Mouse (Mus musculus) testis, postnatal 10 days (tissue): Measurements from ENCODE around the gene Fnbp1.

Experiments
- DNase-seq: peaks from one replicate; pipeline ENCODE4 v3.0.0; 2021; ENCODE audit warnings: low spot score

Gene Fnbp1

DNA sequence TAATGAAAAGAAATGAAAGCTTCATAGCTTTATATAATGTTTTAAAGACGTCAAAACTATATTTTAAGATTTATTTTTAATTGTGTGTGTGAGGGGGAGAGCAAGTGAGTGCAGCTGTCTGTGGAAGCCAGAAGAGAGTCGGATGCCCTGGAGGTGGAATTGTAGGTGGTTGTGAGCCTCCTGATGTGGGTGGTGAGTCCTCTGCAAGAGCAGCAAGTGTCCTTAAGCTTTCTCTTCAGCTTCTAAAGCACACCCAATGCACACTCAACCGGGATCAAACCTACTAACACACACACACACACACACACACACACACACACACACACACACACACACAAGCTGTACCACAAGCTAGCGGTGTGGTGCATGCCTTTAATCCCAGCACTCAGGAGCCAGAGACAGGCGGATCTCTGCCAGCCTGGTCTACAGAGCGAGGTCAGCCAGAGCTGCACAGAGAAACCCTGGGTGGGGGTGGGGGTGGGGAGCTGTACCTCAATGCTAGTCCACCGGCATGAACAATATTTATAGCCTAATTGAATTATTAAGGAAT lies 74.0 kb downstream of the Fnbp1 start:
- DNase-seq: no peak

DNA sequence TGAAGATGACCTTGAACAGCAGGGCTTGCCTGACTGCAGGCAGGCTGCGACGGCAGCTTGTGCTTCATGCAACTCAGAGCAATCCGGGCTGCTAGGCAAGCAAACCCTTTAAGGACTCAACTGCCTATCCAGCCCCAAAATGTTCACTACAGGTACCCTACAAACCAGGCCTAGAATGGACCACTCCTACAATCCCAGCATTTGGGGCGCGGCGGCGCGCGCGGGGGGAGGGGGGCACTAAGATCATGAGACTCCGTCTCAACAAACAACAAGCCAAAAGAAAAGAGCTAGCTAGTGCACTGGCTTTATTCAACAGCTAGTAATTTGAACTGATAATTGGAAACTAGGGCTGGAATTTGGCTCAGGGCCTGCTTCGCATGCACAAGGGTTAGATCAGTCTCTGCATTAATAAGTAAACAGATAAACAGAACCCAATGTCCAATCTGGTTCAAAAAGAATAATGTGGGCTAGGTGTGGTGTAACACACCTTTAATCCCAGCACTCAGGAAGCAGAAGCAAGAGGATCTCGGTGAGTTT lies 74.7 kb downstream of the Fnbp1 start:
- no peak for DNase-seq

DNA sequence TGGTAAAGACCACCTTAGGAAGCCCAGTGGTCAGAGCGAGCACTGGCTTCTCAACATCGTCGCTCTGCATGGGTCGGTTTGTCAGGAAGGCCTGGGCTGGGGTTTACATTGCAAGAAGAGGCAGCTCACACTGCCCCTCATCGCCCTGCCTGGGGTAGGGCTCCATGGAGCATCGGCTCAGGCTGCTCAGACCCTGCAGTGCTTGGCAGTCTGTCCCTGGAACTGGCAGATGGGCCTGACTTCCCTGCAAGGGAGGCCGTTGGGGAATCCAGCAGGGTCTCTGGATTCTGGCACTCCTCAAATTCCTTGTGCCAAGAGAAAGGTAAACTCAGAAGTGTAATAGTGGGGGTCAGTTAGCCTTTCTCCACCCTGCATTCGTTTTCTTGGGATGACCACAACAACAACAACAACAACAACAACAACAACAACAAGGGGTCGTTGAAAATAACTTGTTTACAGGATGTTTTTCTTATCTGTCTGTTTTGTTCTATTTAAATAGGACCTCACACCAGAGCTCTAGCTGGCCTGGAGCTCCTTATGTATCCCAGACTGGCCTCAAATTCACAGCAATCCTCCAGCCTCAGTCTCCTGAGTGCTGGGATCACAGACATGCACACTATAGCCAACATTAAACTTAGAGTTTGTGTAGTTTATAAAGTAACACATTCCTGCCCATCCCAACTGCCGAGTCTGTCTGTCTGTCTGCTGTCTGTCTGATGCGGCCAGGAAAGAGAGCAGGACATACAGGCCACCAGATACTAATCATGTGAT lies 75.6 kb downstream of the Fnbp1 start:
- no peak for DNase-seq

DNA sequence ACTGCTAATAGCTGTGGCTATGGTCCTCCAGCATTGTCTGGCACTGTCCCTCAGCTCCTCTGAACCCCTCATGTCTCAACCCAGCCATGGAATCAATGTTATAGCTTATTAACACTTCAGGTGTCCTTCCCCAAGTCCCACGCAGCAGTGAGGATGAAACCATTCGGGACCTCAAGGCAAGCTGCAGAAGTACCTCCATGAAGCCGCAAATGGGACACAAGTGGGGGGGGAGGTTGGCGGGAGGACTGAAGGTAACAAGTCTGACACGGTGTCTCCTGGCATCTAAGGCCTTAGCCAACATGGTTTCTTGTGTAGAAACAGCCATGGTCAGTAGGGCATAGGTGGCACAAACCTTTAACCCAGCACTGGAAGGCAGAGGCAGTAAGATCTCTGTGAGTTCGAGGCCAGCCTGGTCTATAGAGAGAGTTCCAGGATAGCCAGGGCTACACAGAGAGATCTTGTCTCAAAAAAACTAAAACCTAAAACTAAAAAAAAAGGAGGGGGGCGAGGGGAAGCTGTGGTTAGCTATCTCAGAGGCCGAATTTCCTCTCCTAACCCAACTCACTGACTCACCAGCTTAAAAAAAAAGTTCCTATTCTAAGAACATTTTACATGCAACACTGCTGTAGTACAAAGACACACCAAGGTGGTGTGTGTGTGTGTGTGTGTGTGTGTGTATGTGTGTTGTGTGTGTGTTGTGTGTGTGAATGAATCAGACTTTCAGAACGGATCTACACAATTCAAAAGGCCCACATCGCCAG lies 79.8 kb downstream of the Fnbp1 start:
- DNase-seq: no peak

DNA sequence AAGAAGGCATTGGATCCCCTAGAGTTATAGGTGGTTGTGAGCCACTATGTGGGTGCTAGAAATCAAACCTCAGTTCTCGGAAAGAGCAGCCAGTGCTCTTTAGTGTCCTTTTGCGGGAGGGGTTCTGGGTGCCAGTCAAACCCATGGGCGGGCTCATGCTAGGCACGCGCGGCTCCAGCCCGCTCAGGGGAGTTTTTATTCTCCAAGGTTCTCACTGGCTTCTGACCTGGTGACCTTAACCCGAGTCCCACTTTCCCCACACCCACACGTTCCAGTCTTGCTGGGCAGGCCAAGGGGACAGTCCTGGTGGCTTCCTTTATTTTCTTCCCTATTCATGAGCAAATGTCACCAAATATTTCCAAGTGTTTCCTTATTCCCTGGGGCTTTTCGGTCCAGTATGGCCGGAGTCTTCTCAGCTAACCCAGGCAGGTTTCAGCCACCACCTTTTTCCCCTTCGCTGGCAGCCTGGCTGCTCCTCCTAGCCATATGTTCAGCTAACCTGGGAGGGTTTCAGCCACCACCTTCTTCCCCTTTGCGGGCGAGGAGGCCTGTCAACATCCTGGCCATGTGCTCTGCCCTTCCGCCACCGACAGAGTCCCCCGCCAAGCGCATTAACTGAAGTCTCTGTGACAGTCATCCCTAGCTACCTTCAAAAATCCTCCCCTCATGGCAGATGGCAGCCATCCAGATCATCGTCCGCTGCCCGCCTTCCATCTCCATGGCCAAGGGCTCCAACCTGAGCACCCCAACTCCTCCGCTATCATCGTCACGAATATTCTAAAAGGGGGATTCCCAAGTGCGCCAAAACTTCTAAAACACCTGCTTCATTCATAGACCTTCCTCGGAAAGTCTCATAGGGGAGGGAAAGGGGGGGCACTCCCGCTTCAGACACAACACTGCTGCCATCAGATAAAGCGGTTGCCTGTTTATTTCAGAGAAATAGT lies 80.7 kb downstream of the Fnbp1 start:
- DNase-seq: no peak

GRCm38 (mm10) chr2:31060271-31060670 lies 81.5 kb downstream of the Fnbp1 start:
- no peak for DNase-seq

- no peak for DNase-seq
These were observed 83.4 kb downstream of the Fnbp1 start for GRCm38 (mm10) chr2:31058443-31058842.

GRCm38 (mm10) chr2:31057549-31058177 lies 84.1 kb downstream of the Fnbp1 start:
- DNase-seq: no peak

- DNase-seq: no peak
These were observed 85.7 kb downstream of the Fnbp1 start for GRCm38 (mm10) chr2:31056070-31056469.

DNA sequence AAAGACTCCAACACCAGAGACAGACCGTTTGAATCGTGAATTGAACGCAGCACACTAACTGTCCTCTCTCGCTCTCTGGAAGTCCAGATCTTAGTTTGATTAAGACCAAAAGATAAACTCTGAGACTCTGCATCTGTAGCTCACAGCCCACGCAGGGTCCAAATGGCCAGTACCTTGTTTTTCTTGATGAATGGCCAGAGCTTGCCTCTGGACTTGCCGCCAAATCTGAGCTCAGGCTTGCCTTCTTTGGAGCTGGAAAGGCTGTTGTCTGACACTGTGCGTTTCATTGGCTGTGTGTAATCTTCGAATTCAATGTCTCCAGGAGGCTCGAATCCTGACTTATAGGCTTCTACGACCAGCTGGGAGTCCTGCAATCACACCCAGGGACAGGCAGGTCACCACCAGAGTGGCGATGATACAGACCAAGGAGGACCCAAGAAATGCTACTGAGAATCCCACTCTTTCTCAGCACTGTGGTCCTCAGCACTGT lies 87.9 kb downstream of the Fnbp1 start:
- DNase-seq: no peak

DNA sequence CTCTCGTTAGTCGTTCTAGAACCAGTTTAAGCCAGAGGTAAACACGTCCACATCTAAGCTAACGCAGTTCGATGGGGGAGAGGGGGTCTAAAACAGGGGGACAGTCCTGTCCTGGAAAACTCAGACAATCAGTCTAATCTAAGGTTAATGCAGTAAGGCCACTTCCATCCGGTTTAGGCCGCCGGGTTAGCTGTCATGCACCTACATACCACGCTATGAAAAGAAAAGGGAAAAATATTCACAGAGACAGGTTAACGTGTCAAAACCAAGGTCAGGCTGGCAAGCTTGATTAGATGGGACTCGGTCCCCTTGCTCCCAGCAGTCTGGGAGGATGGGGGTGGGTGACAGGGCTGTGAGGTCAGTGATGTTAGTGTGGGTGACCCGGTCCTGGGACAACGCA lies 88.4 kb downstream of the Fnbp1 start:
- DNase-seq: no peak

DNA sequence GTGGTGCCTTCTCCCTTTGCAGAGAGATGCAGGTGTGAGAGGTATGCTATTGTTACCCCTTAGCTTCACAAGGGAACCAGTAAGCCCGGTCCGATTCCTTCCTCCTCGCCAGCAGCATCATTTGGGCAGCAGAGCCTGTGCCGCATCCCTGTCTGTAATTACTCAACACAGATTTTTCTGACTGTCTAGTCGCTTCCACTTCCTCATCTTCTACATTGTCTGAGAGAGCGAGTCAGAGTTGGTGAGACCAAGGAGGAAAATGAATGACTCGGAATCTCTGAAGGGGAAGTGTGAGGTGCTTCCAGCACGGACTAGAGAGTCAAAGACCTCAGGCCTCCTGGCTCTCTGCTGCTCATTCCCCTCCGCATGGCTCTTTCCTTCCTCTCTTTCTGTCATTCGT lies 89.4 kb downstream of the Fnbp1 start:
- no peak for DNase-seq

DNA sequence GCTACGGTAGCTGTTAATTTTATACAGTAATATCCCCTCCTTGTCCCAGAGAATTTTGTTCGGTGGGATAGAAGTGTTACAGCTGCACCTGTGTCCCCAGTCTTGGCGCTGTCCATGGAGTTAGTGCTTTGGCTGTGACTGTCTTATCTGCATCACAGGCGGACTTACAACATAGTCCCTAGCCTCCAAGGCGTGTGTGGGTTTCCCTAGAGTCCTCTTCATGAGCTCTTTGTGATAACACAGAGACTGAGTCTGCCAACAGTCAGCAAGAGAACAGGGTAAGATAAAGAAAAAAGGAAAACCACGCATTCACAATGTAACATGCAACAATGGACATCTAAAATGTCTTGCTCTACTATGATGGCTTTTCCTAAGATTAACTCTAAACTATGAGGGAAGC lies 93.8 kb downstream of the Fnbp1 start:
- DNase-seq: no peak

DNA sequence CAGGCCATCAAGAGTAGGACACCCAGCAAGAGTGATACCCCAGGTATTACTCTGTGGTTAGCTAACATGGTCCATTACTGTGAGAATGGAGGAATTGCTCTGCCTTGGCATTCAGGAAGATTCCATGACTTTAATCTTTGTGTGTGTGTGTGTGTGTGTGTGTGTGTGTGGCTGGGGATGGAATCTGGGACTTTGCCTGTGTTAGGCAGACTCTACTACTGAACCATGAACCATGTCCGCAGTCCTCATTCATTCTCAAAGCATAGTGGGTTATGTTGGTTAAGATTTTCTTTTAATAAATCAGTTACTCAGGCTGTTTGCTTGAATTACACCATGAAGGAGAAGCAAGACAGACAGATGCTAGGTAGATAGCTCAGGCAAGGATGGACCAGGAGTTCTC lies 98.0 kb downstream of the Fnbp1 start:
- no peak for DNase-seq

GRCm38 (mm10) chr2:31042881-31043280 lies 98.9 kb downstream of the Fnbp1 start:
- no peak for DNase-seq

DNA sequence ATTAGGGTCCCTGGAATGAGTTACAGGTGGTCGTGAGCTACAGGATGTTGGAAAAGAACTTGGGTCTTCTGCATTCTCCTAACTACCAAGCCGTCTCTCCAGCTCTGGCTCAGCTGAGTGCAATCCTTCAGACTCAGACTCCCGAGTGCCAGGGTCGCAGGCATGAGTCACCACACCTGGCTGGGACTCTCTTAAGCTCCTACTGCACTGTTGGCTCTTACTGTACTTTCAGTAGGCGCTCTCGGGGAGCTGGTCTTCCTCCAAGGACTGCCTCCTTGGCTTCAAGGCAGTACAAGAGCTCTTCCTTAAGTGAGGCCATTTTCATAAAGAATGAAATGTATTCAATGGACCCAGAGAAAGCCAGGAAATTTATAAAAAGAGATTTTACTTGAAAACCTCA lies 100.4 kb downstream of the Fnbp1 start:
- no peak for DNase-seq

DNA sequence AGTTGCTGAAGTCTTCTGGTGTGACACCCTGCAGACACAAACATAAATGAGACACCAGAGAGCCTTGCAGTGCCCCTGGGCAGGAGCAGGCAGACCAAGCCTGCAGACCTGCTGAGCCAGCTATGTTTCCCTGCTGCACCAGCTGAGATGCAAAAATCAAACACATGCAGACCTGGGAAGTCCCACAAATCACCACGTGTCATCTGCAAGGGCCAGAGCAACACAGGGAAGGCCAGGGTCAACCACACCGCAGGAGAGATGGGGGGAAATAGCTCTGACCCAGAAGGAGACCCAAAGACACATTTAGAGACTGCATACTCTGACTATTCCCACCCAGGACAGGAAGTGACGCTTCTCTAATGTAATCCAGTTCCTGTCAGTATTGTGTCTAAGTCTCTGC lies 101.3 kb downstream of the Fnbp1 start:
- DNase-seq: no peak

- DNase-seq: no peak
These were observed 101.8 kb downstream of the Fnbp1 start for GRCm38 (mm10) chr2:31040043-31040442.

DNA sequence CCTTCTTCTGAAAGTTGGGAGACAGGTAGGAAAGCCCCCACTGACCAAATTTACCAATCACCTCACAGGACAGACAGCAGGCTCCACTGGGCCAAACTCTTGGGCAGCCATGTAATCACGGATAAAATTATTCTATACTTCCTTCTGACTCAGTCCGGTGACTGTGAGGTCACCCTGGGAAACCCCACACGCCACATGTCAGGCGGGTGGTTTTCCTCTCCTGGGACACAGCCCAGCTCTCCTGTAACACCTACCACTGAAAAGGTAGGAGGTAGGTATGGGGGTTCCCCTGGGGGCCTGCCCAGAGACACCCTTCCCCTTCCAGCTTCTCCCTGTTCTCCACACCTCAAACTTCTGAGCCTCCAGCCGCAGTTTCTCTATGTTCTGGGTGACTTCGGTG lies 105.0 kb downstream of the Fnbp1 start:
- DNase-seq: no peak

DNA sequence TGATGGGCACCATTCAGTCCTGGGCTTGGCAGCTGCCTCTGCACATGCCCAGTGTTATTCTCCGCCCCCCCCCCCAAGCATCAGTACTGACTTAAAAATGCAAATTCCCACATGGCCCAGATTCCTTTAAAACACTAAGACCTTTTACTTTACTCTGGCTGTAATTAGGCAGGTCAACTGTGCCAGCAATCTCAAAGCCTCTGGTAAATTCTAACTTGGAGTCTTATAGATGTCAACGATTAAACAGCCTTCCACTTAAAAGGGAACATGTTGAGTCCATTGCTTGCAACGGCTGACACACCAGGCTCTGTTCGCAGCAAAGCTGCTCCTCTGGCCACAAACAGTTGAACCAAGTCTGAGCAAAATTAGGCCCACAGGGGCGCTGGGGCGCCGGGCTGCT lies 109.8 kb downstream of the Fnbp1 start:
- DNase-seq: no peak

- no peak for DNase-seq
These were observed 115.2 kb downstream of the Fnbp1 start for GRCm38 (mm10) chr2:31026642-31027041.
